Mouse (Mus musculus) myocyte (in vitro differentiated cells): Measurements from ENCODE around the gene Parvb. TPM values are rescaled to one million over a fixed set of nuclear protein-coding genes. Genes with fewer than 3 reads are reported as not detected.

Experiments
- H3K27me3 ChIP-seq: one replicate; pipeline ENCODE4 v1.6.1; 2011; ENCODE audit not compliant: control insufficient read depth, insufficient read depth, insufficient read length
- H3K36me3 ChIP-seq: one replicate; pipeline ENCODE4 v1.6.1; 2011; ENCODE audit not compliant: control insufficient read depth, insufficient read depth
- H3K4me2 ChIP-seq: one replicate; pipeline ENCODE4 v1.6.1; 2011; ENCODE audit warnings: low read depth, control low read depth
- H3K4me3 ChIP-seq: one replicate; pipeline ENCODE4 v1.5.1; 2011; ENCODE audit warnings: mild to moderate bottlenecking, control low read depth, moderate library complexity
- H3K79me2 ChIP-seq: one replicate; pipeline ENCODE4 v1.6.1; 2011; ENCODE audit not compliant: control insufficient read depth, insufficient read depth
- H3ac ChIP-seq: one replicate; pipeline ENCODE4 v1.6.1; 2011; ENCODE audit not compliant: control insufficient read depth, insufficient read length
- CEBPB ChIP-seq: IDR thresholded peaks from 2 replicates; pipeline ENCODE4 v1.6.1; 2011; ENCODE audit warnings: mild to moderate bottlenecking, moderate library complexity; ENCODE audit not compliant: poor library complexity, insufficient read depth, severe bottlenecking
- E2F4 ChIP-seq: IDR thresholded peaks from one replicate; pipeline ENCODE4 v1.6.1; 2011; ENCODE audit warnings: mild to moderate bottlenecking, control low read depth, moderate library complexity; ENCODE audit not compliant: insufficient read depth
- MAX ChIP-seq: IDR thresholded peaks from one replicate; pipeline ENCODE4 v1.6.1; 2011; ENCODE audit warnings: low read depth, mild to moderate bottlenecking, control low read depth
- MYOD1 ChIP-seq, 3 experiments: IDR thresholded peaks; one replicate each; pipeline ENCODE4 v1.6.1; 2011; ENCODE audit warnings: control low read depth in 2 of 3, low read depth in 2 of 3, mild to moderate bottlenecking in 2 of 3, moderate library complexity in 1 of 3; ENCODE audit not compliant: insufficient read length in 2 of 3, control insufficient read depth in 1 of 3
- MYOG ChIP-seq, 3 experiments: IDR thresholded peaks; one replicate each; pipeline ENCODE4 v1.6.1; 2011; ENCODE audit warnings: control low read depth in 2 of 3, low read depth in 2 of 3, mild to moderate bottlenecking in 2 of 3; ENCODE audit not compliant: insufficient read length in 2 of 3, control insufficient read depth in 1 of 3, insufficient read depth in 1 of 3
- POLR2A ChIP-seq: IDR thresholded peaks from one replicate; pipeline ENCODE4 v1.6.1; 2011; ENCODE audit warnings: low read depth, mild to moderate bottlenecking, control low read depth, moderate library complexity; ENCODE audit not compliant: insufficient read length
- POLR2AphosphoS2 ChIP-seq: IDR thresholded peaks from one replicate; pipeline ENCODE4 v1.6.1; 2011; ENCODE audit warnings: low read depth, control low read depth; ENCODE audit not compliant: insufficient read length
- REST ChIP-seq: IDR thresholded peaks from one replicate; pipeline ENCODE4 v1.6.1; 2011; ENCODE audit warnings: mild to moderate bottlenecking, control low read depth, moderate library complexity; ENCODE audit not compliant: insufficient read depth, insufficient read length
- SRF ChIP-seq: IDR thresholded peaks from one replicate; pipeline ENCODE4 v1.6.1; 2011; ENCODE audit warnings: low read depth; ENCODE audit not compliant: control insufficient read depth, insufficient read length
- TCF12 ChIP-seq: IDR thresholded peaks from one replicate; pipeline ENCODE4 v1.6.1; 2011; ENCODE audit warnings: mild to moderate bottlenecking, control low read depth; ENCODE audit not compliant: poor library complexity, insufficient read depth, severe bottlenecking
- TCF3 ChIP-seq: IDR thresholded peaks from one replicate; pipeline ENCODE4 v1.6.1; 2011; ENCODE audit warnings: low read depth, control low read depth; ENCODE audit not compliant: insufficient read length
- USF1 ChIP-seq: IDR thresholded peaks from one replicate; pipeline ENCODE4 v1.6.1; 2011; ENCODE audit warnings: low read depth, mild to moderate bottlenecking, control low read depth, moderate library complexity
- polyA plus RNA-seq: library from polyadenylated mRNA; unstranded; fragments of >200 nt; fragmentation: generic; extraction: Trizol; gene quantifications from one replicate; pipeline ENCODE4 v1.2.1, GENCODE M21; 2012; ENCODE audit warnings: missing spikeins

The Parvb gene
- polyA plus RNA-seq, 1 experiment = 86.2 TPM

DNA sequence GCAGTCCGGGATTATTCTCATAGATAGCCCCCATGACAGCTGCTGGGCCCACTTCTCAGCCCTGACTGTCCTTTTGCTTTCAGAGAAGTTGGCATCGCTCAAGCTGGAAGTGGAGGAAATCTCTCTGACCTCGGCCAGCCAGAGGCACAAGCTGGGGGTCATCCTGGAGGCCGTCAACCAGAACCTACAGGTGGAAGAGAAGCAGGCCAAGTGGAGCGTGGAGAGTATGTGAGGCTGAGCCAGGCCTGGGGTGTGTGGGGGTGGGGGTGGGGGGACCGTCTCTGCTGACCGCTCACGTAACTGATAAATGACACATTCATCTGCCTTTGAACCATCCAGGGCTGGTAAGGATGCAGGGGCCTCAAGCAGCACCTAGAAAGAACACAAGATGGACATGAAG lies 98.1 kb downstream of the Parvb start:
- H3K4me3 ChIP-seq = no peak overlapping the region
- H3K27me3 ChIP-seq = peaks cover 13% of the 10 kb centered on the region
- no peaks in the 10 kb centered on the region for H3K36me3 ChIP-seq
- H3K4me2 ChIP-seq = no peak overlapping the region
- no peak overlapping the region for H3ac ChIP-seq
- no peak for TF ChIP-seq MYOG (IDR thresholded peaks at IDR 0.05; ENCODE audit: control insufficient read depth in 1 of 3, insufficient read depth in 1 of 3, insufficient read length in 2 of 3, low read depth in 2 of 3)
- no peak for TF ChIP-seq SRF
- TF ChIP-seq CEBPB = no peak
- no peak for TF ChIP-seq POLR2AphosphoS2
- no peak for TF ChIP-seq MYOD1 (IDR thresholded peaks at IDR 0.05; ENCODE audit: control insufficient read depth in 1 of 3, insufficient read length in 2 of 3, low read depth in 2 of 3)
- TF ChIP-seq TCF3 = no peak
- no peaks in the 10 kb centered on the region for H3K79me2 ChIP-seq

DNA sequence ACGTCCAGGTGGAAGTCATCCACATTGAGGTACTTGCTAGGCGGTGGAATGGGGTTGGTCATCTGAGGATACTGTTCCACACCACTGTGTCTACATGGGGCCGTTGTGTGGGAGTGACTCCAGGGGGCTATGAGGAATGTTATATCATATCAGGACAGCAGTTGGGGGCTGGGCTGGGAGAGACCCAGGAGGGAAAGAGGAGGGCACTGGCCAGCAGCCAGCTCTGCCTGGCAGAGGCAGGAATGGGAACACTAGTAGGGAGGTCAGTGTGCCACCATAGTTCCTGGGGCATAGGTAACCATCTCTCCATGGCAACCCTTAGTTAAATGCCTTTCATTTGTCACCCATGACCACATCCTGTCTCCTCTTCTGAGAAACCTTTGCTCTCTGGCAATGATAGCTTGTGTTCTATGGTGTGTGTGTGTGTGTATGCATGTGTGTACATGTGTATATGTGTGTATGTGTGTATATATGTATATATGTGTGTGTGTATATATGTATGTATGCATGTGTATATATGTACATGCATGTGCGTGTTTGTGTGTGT lies 99.3 kb downstream of the Parvb start:
- peaks cover 13% of the 10 kb centered on the region for H3K27me3 ChIP-seq
- H3K4me2 ChIP-seq = no peak overlapping the region
- TF ChIP-seq REST (no peak), USF1 (no peak), E2F4 (no peak), MYOG (IDR thresholded peaks at IDR 0.05; ENCODE audit: control insufficient read depth in 1 of 3, insufficient read depth in 1 of 3, insufficient read length in 2 of 3, low read depth in 2 of 3) (no peak), POLR2AphosphoS2 (no peak), MYOD1 (IDR thresholded peaks at IDR 0.05; ENCODE audit: control insufficient read depth in 1 of 3, insufficient read length in 2 of 3, low read depth in 2 of 3) (no peak), POLR2A (no peak), TCF12 (no peak), TCF3 (no peak), SRF (no peak), CEBPB (no peak), MAX (no peak)
- no peak overlapping the region for H3ac ChIP-seq
- no peaks in the 10 kb centered on the region for H3K79me2 ChIP-seq
- H3K36me3 ChIP-seq = no peaks in the 10 kb centered on the region
- no peak overlapping the region for H3K4me3 ChIP-seq

DNA sequence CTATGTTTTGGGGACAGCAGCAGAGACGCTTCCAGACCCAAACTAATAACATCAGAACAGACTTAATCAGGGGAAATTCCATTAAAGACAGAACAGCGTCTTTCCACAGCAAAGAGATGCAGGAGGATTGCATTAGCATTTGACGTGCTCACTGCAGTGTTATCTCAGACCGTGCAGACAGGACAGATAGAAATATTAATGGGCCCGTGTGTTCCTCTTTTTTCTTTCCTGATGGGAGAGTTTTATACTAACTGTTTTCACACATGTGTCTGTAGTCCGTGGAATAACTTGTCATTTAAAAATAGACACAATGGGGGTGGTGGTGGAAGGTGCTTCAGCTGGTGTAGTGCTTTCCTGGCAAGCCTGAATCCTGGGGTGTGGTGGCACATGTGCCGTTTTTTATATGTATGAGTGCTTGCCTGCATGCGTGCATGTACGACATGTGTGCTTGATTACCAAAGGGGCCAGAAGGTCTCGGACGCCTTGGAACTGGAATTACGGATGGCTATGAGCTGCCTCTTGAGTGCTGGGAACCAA lies 104.5 kb downstream of the Parvb start:
- no peak overlapping the region for H3K4me2 ChIP-seq
- H3K4me3 ChIP-seq = no peak overlapping the region
- TF ChIP-seq POLR2A (no peak), MYOG (IDR thresholded peaks at IDR 0.05; ENCODE audit: control insufficient read depth in 1 of 3, insufficient read depth in 1 of 3, insufficient read length in 2 of 3, low read depth in 2 of 3) (peak in 1 of 3 experiments; percentile 48)
- no peaks in the 10 kb centered on the region for H3K36me3 ChIP-seq
- no peaks in the 10 kb centered on the region for H3K79me2 ChIP-seq
- no peak overlapping the region for H3ac ChIP-seq
- H3K27me3 ChIP-seq = peaks cover 31% of the 10 kb centered on the region

DNA sequence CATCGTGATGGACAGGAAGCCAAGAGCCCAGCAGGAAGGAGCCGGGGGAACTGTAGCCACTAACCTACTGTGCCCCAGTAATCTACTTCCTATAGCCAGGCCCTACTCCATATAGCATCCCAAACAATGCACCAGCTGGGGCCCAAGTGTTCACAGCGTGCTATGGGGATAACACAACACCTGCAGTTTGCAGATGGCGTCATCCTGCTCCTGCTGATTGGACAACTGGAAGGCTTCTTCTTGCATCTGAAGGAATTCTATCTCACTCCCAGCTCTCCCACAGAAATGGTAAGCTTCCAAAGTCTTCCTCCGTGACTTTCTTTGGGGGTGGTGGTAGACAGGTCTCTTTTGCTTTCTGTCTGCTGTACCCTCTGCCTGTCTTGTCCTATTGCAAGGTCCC lies 105.8 kb downstream of the Parvb start:
- Histone ChIP-seq H3K4me2 (no peak overlapping the region), H3K36me3 (no peaks in the 10 kb centered on the region), H3K4me3 (no peak overlapping the region), H3K27me3 (peaks cover 35% of the 10 kb centered on the region), H3K79me2 (no peaks in the 10 kb centered on the region), H3ac (no peak overlapping the region)
- TF ChIP-seq SRF (no peak), MYOG (IDR thresholded peaks at IDR 0.05; ENCODE audit: control insufficient read depth in 1 of 3, insufficient read depth in 1 of 3, insufficient read length in 2 of 3, low read depth in 2 of 3) (peak in 1 of 3 experiments; percentile 13)

DNA sequence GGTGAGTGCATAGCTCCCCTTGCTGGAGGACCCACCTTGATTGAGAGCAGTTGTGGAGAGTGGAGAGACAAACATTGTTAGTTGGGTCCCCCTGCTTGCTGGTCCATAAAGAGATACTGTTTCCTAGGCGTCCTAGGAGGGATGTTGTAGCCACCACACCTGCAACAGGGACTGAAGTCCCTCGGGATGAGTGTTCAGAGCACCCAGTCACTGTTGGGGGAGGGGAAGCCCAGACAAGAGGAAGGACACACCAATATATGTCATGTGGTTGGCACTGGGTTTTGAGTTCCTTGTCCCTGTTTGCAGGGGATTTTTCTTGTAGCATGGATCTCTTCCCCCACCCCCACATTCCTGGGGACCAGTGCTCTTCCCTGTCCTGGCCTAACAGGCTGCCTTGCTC lies 109.1 kb downstream of the Parvb start:
- no peak for TF ChIP-seq MYOD1 (IDR thresholded peaks at IDR 0.05; ENCODE audit: control insufficient read depth in 1 of 3, insufficient read length in 2 of 3, low read depth in 2 of 3)
- no peak for TF ChIP-seq CEBPB
- TF ChIP-seq USF1 = no peak
- H3K4me3 ChIP-seq = no peak overlapping the region
- peaks cover 33% of the 10 kb centered on the region for H3K27me3 ChIP-seq
- no peaks in the 10 kb centered on the region for H3K79me2 ChIP-seq
- no peak overlapping the region for H3ac ChIP-seq
- no peak overlapping the region for H3K4me2 ChIP-seq
- no peaks in the 10 kb centered on the region for H3K36me3 ChIP-seq

DNA sequence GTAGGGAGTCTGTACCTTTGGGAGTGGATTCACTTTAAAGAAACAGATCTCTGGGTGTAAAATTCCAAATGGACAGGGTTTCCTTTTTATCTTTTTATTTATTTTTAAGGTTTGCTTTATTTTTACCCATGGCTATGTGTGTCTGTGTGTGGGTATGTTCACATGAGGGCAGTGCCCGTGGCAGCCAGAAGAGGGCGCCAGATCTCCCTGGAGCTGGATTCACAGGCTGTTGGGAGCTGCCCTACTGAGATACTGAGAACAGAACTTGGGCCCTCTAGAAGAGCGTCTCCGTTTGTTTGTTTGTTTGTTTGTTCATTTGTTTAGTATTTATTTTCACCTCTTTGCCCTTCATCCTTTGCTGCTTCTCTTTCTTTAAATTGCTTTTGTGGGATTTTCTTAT lies 116.9 kb downstream of the Parvb start:
- no peak for TF ChIP-seq MYOG (IDR thresholded peaks at IDR 0.05; ENCODE audit: control insufficient read depth in 1 of 3, insufficient read depth in 1 of 3, insufficient read length in 2 of 3, low read depth in 2 of 3)
- no peak for TF ChIP-seq TCF3
- TF ChIP-seq MYOD1 (IDR thresholded peaks at IDR 0.05; ENCODE audit: control insufficient read depth in 1 of 3, insufficient read length in 2 of 3, low read depth in 2 of 3) = no peak
- no peak for TF ChIP-seq MAX
- no peak for TF ChIP-seq REST
- TF ChIP-seq CEBPB = no peak
- no peak for TF ChIP-seq POLR2A
- TF ChIP-seq E2F4 = no peak
- no peak for TF ChIP-seq TCF12
- no peak for TF ChIP-seq USF1
- TF ChIP-seq POLR2AphosphoS2 = no peak
- TF ChIP-seq SRF = no peak
- Histone ChIP-seq H3K36me3 (no peaks in the 10 kb centered on the region), H3K4me2 (no peak overlapping the region), H3K79me2 (no peaks in the 10 kb centered on the region), H3ac (no peak overlapping the region), H3K27me3 (no peaks in the 10 kb centered on the region), H3K4me3 (no peak overlapping the region)
